Mouse (Mus musculus) limb, embryonic 10.5 days (tissue): ENCODE measurements around the gene Fggy. TPM values are rescaled to one million over a fixed set of nuclear protein-coding genes. Genes with fewer than 3 reads are reported as not detected.

Experiments used
- DNase-seq: peaks from one replicate; pipeline ENCODE4 v3.0.0-alpha.2; 2017; ENCODE audit warnings: low spot score
- H3K27ac ChIP-seq: fragments of 300-500 bp; sonication (generic); 2 replicates; pipeline ENCODE4 v1.5.1; 2016; ENCODE audit warnings: mild to moderate bottlenecking
- H3K27me3 ChIP-seq: fragments of 300-500 bp; sonication (generic); 2 replicates; pipeline ENCODE4 v1.6.1; 2016; ENCODE audit warnings: low read depth, mild to moderate bottlenecking; ENCODE audit not compliant: poor library complexity, severe bottlenecking
- H3K36me3 ChIP-seq: fragments of 300-500 bp; sonication (generic); 2 replicates; pipeline ENCODE4 v1.6.1; 2016; ENCODE audit warnings: mild to moderate bottlenecking, moderate library complexity
- H3K4me1 ChIP-seq: fragments of 300-500 bp; sonication (generic); 2 replicates; pipeline ENCODE4 v1.6.1; 2016
- H3K4me3 ChIP-seq: fragments of 300-500 bp; sonication (generic); 2 replicates; pipeline ENCODE4 v1.5.1; 2016; ENCODE audit warnings: mild to moderate bottlenecking, moderate library complexity
- H3K9me3 ChIP-seq: fragments of 300-500 bp; sonication (generic); replicated peaks from 2 replicates; pipeline ENCODE4 v1.6.1; 2016; ENCODE audit warnings: mild to moderate bottlenecking
- WGBS: fragments of 180-500 bp; shearing (Covaris S2); methylation state at CpG from one replicate; pipeline ENCODE4 v1.1.7; 2016; 5-methylcytosine and 5-hydroxymethylcytosine counted together
- polyA plus RNA-seq: library from polyadenylated mRNA; unstranded; fragments of >200 nt; fragmentation: Nextera tagmentation; extraction: Ambion mirVana; gene quantifications from 2 replicates; pipeline ENCODE4 v1.2.1, GENCODE M21; 2016

Fggy gene
- polyA plus RNA-seq, 1 experiment from 2014 or later, result 8.1 TPM

DNA sequence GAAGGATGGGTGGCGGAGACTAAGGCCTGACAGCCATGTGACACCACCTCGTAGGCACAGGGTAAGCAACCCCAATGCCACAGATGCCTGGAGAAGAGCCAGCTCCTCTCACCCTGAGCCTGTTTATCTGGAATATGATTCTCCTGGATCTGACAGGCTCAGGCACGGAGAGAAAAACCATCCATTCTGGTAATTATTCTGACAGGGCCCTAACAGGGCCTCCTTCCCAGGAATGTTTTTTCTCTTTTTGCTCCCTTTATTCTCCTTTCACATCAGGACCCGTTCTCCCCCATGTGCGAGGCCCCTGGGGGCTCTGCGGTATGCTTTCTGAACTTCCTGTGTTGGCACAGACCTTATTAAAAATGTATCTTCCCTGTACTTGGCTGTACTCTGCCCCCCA is 94.7 kb downstream of the Fggy start:
- H3K9me3 ChIP-seq, result no peaks in the 10 kb centered on the region
- no peak overlapping the region; the same call in 1 of the 2 replicates for H3K27ac ChIP-seq
- no peaks in the 10 kb centered on the region for H3K36me3 ChIP-seq
- H3K4me3 ChIP-seq, result no peak overlapping the region
- H3K27me3 ChIP-seq, result no peaks in the 10 kb centered on the region
- peaks cover 38% of the 10 kb centered on the region for H3K4me1 ChIP-seq
- 34% methylated on average over 6 of the region's 6 CpGs for WGBS
- DNase-seq, result no peak

DNA sequence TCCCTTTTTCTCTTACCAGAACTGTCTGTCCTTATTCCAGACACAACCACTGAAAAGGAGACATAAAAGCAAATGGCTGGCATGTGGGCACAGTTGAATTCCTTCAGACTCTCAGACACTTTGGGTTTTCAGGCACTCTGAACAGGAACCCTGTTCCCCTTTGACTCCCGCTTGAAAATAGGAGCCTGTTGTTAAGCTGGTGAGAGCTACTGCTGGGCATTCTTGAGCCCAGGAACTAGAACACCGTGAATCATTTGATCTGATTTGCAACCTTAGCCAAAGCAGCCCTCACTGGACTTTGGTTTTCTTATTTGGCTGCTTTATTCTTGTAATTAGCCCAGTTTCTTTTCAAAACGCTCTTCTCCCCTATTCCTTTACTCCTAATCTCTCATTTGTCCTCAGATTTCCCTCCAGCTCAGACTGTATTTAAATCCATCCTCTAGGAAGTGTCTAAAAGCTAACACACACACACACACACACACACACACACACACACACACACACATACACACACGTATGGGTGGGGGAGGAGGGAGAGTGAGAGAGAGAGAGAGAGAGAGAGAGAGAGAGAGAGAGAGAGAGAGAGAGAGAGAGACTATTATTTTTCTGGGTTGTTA is 96.1 kb downstream of the Fggy start:
- peak overlapping the region; percentile 46; the same call in 1 of the 2 replicates for H3K27ac ChIP-seq
- no peak for DNase-seq
- peaks cover 38% of the 10 kb centered on the region for H3K4me1 ChIP-seq
- H3K9me3 ChIP-seq, result no peaks in the 10 kb centered on the region
- no peak overlapping the region for H3K4me3 ChIP-seq
- WGBS, result 48% methylated on average over 4 of the region's 4 CpGs
- no peaks in the 10 kb centered on the region for H3K27me3 ChIP-seq
- H3K36me3 ChIP-seq, result no peaks in the 10 kb centered on the region

DNA sequence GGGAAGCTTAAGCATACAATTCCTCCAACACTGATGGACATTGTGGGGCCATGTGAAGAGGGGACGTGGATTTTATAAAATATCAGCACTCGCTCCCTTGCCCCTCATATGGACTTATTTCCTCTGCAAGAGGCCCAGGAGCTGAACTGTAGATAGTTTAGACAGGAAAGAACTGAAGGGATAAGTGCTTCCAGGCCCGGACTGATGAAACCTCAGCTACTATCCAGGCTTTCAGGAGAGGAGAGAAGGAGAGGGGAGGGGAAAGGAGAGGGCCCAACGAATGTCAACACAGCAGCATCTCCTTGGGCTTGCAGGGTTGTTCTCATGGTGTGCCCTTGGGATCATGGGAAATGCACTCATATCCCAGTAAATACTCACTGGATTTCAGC is 96.6 kb downstream of the Fggy start:
- H3K27ac ChIP-seq, result peak overlapping the region; percentile 46; the same call in 1 of the 2 replicates
- H3K27me3 ChIP-seq, result no peaks in the 10 kb centered on the region
- H3K4me3 ChIP-seq, result no peak overlapping the region
- no peak for DNase-seq
- no peaks in the 10 kb centered on the region for H3K36me3 ChIP-seq
- H3K4me1 ChIP-seq, result peaks cover 39% of the 10 kb centered on the region
- H3K9me3 ChIP-seq, result no peaks in the 10 kb centered on the region
- WGBS, result 55% methylated on average over 4 of the region's 4 CpGs

DNA sequence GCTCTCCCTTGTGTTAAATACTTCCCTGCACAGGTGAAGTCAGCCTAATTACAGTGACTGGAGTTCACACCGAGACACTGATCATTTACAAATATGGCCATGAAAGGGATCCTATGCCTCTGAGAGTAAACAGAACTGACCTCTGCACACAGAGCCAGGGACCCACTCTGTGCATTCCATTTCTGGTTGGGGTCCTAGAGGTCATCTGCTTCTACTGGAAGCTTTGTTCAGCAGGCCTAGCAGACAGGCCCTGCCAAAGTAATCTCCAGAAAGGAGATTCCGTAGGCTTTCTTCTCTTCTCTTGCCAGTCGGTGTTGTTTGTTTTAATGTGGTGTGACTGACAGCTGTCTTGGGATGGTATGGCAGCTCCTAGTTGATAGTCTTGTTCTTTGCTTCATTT is 101.7 kb downstream of the Fggy start:
- H3K27ac ChIP-seq, result 0 out of 2 replicates have a peak overlapping the region, but pooled peaks have one; percentile 11
- H3K9me3 ChIP-seq, result no peaks in the 10 kb centered on the region
- 35% methylated on average over 3 of the region's 3 CpGs for WGBS
- H3K27me3 ChIP-seq, result no peaks in the 10 kb centered on the region
- H3K4me3 ChIP-seq, result no peak overlapping the region
- no peak for DNase-seq
- H3K36me3 ChIP-seq, result no peaks in the 10 kb centered on the region
- H3K4me1 ChIP-seq, result peaks cover 9% of the 10 kb centered on the region

DNA sequence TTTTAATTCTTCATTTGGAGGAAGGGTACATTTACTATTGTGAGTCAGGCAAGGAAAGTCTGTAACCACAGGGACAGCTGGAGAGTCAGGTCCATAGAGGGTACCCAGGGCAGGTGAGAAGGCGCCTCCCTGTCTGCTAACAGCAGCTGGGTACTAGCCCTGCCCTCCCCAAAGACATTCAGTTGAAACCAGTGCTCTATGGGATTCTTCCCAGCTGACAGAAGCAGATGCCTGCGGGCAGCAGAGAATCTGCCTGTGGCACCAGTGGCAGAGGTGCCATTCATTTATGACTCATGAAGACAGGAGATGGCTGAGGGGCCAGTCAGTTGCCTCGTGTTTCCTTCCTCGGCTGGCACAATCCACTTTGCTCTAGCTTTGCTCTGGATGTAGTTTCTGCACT is 106.3 kb downstream of the Fggy start:
- WGBS, result 83% methylated on average over 4 of the region's 4 CpGs
- DNase-seq, result no peak
- Histone ChIP-seq H3K4me1 (peaks cover 9% of the 10 kb centered on the region; the same call in 1 of the 2 replicates), H3K27ac (no peak overlapping the region), H3K27me3 (no peaks in the 10 kb centered on the region), H3K36me3 (no peaks in the 10 kb centered on the region), H3K9me3 (no peaks in the 10 kb centered on the region), H3K4me3 (no peak overlapping the region)

DNA sequence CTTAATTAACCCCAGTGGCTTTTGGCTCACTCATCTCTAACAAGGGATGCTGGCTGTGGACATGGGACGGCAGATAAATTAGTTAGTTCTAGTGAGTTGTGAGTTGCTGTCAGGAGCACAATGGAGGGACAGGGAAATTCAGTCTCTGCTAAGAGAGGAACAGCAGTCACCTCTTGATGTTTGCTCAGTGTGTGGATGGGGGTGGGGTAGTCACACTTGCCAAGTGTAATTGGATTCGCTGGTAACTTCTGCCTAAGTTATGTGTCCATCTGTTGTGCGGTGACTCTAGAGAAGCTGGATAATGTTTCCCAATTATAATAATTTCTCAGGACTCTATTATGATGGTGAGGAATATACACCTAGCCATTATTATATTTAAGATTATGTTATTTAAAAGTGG is 107.0 kb downstream of the Fggy start:
- no peak overlapping the region for H3K27ac ChIP-seq
- no peaks in the 10 kb centered on the region for H3K36me3 ChIP-seq
- WGBS, result 65% methylated on average over 3 of the region's 3 CpGs
- no peaks in the 10 kb centered on the region for H3K9me3 ChIP-seq
- no peak for DNase-seq
- peaks cover 5% of the 10 kb centered on the region; the same call in 1 of the 2 replicates for H3K4me1 ChIP-seq
- no peak overlapping the region for H3K4me3 ChIP-seq
- no peaks in the 10 kb centered on the region for H3K27me3 ChIP-seq

DNA sequence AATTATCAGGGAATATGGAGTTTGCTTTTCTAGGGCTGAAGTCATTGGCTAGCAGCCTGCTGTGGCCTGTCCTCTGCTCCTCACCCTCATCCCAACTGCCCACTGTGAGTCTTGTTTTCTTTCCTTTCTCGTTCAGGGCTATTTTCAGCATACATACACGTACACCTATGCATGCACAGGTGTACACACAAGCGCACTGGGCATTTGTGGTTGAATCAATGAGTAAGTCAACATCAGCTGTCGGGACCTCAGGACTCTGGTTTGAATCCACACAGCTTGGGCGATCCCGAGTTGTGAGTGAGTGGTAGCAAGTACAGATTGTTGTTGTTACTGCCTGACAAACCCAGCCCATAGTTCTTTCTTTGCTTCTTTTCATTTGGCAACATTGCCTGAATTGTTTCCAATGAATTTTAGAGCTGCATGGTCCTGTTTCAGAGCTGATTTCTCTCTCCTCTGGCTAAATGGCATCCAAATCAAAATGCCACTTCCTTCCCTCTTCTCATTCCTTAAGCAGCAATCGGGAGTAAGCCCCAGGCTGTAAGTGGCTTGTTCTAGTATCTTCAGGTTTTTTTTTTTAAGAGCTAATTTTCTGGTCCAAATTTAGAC is 109.1 kb downstream of the Fggy start:
- H3K27ac ChIP-seq, result no peak overlapping the region
- WGBS, result 88% methylated on average over 7 of the region's 7 CpGs

DNA sequence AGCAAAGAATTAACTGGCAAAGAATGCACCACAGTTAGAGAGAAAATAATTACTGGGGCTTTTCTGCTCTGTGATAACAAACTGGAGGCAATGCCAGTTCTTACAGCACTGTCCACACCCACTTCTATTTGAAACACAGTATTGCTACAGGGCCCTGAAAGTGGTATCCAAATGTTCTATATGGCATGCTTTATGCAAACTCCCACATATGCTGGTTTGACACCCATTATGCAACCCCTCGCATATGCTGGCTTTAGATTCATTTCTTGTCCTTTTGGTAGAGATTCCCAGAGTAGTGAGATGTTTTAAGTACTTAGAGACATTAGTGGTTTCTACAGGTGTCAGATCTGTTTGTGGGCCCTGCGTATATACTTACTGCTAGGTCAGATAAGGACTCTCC is 109.6 kb downstream of the Fggy start:
- WGBS, result 94% methylated on average over 2 of the region's 2 CpGs
- Histone ChIP-seq H3K27me3 (no peaks in the 10 kb centered on the region), H3K36me3 (no peaks in the 10 kb centered on the region), H3K27ac (no peak overlapping the region), H3K9me3 (no peaks in the 10 kb centered on the region), H3K4me3 (no peak overlapping the region), H3K4me1 (peaks cover 16% of the 10 kb centered on the region)
- DNase-seq, result no peak

More for the DNA sequence above, 109.1 kb downstream of the Fggy start:
- no peaks in the 10 kb centered on the region for H3K36me3 ChIP-seq
- H3K4me3 ChIP-seq, result no peak overlapping the region
- H3K9me3 ChIP-seq, result no peaks in the 10 kb centered on the region
- H3K4me1 ChIP-seq, result peaks cover 16% of the 10 kb centered on the region
- no peaks in the 10 kb centered on the region for H3K27me3 ChIP-seq
- no peak for DNase-seq

DNA sequence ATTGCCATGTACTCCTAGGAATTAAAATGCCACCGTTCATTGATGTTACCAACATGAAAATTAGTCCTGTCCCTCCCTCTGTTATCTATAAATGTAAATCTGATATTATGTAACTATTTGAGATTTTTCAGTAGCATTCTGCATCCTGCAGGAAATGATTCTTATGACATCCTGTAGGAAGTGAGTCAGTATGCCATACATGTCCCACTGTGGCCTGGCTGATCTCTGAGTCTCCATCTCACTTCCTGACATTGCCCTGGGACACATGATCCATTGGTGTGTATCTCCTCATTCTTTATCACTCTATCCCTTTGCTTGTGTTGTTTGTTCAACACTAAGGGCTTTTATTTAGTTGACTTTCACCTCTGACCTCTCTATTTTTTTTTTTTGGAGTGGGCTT is 110.3 kb downstream of the Fggy start:
- DNase-seq, result no peak
- H3K4me3 ChIP-seq, result no peak overlapping the region
- H3K4me1 ChIP-seq, result peaks cover 16% of the 10 kb centered on the region
- no peaks in the 10 kb centered on the region for H3K36me3 ChIP-seq
- 96% methylated on average over 1 of the region's 1 CpGs for WGBS
- H3K27me3 ChIP-seq, result no peaks in the 10 kb centered on the region
- no peak overlapping the region for H3K27ac ChIP-seq
- no peaks in the 10 kb centered on the region for H3K9me3 ChIP-seq

DNA sequence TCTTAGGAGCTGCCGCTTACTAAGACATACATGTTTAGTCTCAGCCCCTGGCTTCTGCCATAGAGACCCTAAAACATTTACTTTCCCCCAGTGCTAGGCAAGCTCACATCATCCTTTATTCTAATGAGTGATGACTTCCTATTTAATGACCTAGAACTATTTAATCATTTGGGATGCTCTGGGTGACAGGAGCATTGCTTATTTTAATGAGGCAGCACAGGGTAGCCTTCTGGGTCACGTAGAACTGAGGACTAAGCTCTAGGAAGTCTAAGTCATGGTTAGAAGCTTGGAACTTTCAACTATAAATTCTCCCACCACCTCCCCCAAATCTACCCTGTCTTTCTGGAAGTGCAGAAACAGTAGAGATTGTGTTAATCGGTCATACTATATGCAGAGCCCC is 111.2 kb downstream of the Fggy start:
- no peaks in the 10 kb centered on the region for H3K27me3 ChIP-seq
- no peak for DNase-seq
- peaks cover 16% of the 10 kb centered on the region for H3K4me1 ChIP-seq
- H3K27ac ChIP-seq, result no peak overlapping the region
- H3K36me3 ChIP-seq, result no peaks in the 10 kb centered on the region
- H3K4me3 ChIP-seq, result no peak overlapping the region
- H3K9me3 ChIP-seq, result no peaks in the 10 kb centered on the region
- 89% methylated on average over 3 of the region's 3 CpGs for WGBS

DNA sequence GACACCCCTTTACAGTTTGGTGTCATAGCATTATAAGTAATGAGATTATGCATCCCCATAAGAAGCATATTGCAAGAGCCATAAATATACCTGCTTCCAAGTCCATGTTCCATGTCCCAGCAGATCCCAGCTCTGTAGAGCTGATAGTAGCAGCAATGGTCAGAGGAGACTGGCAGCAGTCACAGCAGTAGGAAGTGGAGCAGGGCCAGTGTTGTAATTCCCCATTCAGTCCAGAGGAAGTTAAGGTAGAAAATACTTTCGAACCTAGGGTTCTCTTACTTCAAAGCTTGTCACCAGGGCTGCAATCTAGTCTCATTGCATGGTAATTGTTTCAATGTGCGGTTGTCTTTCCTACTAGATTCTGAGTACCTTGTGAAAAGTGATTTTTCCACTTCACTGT is 112.0 kb downstream of the Fggy start:
- Histone ChIP-seq H3K9me3 (no peaks in the 10 kb centered on the region), H3K4me3 (no peak overlapping the region), H3K27me3 (no peaks in the 10 kb centered on the region), H3K27ac (no peak overlapping the region), H3K4me1 (peaks cover 11% of the 10 kb centered on the region), H3K36me3 (no peaks in the 10 kb centered on the region)
- DNase-seq, result no peak
- WGBS, result 59% methylated on average over 2 of the region's 2 CpGs

DNA sequence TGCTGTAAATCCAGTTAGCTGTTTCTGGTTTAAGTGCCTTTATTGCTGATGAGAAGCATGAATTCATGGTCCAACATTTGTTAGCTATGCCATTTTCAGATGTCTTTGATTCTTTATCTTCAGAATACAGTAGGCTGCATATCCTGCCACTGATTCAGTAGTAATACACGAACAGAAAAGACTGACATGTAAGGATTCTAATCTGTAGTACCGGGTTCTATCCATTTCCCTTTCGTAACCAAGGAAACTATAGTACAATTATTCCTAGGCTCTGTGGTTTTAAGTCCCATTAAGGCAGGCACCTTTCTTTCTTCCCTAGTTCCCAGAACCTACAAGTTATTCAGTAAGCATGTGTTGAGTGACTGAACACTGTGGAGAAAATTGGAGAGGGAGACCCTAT is 113.3 kb downstream of the Fggy start:
- Histone ChIP-seq H3K4me3 (no peak overlapping the region), H3K27ac (no peak overlapping the region), H3K4me1 (peaks cover 11% of the 10 kb centered on the region), H3K27me3 (no peaks in the 10 kb centered on the region), H3K9me3 (no peaks in the 10 kb centered on the region), H3K36me3 (no peaks in the 10 kb centered on the region)
- DNase-seq, result no peak
- WGBS, result 92% methylated on average over 3 of the region's 3 CpGs

DNA sequence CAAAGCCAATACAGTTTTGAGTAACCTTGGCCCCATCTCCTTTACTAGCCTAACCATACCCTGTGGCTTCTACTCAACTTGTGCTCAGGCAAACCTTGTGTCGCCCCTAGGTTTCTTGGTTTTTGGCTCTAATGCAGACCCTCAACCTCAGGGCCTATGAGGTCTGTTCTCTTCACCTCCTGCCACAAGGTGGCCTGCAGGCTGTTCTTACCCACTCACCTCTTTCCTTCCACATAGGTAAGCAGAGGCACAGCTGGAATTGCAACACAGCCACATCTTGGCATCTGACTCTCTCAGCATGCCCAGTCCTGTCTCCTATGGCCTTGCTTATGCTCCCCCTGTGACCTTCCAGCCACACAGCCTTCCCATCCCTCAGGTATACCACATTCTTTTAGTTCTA is 114.7 kb downstream of the Fggy start:
- H3K9me3 ChIP-seq, result no peaks in the 10 kb centered on the region
- no peak overlapping the region for H3K4me3 ChIP-seq
- H3K4me1 ChIP-seq, result peaks cover 11% of the 10 kb centered on the region
- no peaks in the 10 kb centered on the region for H3K36me3 ChIP-seq
- 92% methylated on average over 1 of the region's 1 CpGs for WGBS
- no peak overlapping the region for H3K27ac ChIP-seq
- no peak for DNase-seq
- no peaks in the 10 kb centered on the region for H3K27me3 ChIP-seq

DNA sequence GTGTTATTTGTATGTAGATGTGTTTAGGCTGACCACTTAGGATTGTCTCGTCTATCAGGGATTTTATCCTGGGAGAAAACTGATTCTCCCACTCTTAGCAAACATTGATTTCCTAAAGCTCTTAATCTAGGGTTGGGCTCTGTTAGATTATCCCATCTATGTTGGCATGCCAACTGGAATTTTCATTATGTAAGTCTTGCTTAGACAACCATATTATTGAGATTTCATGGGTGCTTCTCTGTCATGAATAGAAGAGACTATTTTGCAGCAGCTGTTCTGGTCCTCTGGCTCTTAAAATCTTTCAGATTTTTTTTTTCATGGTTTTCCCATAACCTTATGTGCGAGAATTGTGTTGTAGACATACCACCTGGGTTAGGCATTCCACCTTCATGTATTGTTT is 119.1 kb downstream of the Fggy start:
- 82% methylated on average over 2 of the region's 2 CpGs for WGBS
- Histone ChIP-seq H3K36me3 (no peaks in the 10 kb centered on the region), H3K27me3 (no peaks in the 10 kb centered on the region), H3K27ac (no peak overlapping the region), H3K9me3 (no peaks in the 10 kb centered on the region), H3K4me1 (no peaks in the 10 kb centered on the region; the same call in 1 of the 2 replicates), H3K4me3 (no peak overlapping the region)
- DNase-seq, result no peak
